Comparison of ENCODE assay signal across 8 mouse cellular contexts in the genomic region with DNA sequence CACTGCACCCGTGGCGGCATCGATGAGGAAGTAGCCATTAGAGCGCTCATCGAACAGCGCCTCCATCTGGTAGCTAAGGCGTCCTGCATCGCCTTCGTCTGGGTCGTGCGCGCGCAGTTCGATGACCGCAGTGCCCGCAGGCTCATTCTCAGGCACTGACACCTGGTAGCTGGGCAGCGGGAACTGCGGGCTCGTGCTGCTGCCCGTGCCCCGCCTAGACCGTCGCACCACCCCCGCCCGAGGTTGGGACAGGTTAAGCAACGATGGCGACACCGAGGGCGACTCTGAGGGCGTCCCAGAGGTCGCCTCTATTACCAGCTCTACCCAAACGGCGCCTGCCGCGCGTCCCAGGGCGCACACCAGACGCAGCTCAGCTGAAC. TPM values are rescaled to one million over a fixed set of nuclear protein-coding genes. Genes with fewer than 3 reads are reported as not detected.
DNase-seq lines count a peak whose midpoint lies in the region; ATAC-seq lines count a peak whose summit lies in the region.

No protein-coding gene starts in this region.

- H3K27me3 ChIP-seq in embryonic facial prominence, embryonic 15.5 days: peaks cover 27% of the 10 kb centered on the region
- peaks cover 34% of the 10 kb centered on the region for H3K27me3 ChIP-seq in intestine, embryonic 16.5 days (replicated peaks; ENCODE audit: control insufficient read depth, insufficient read depth, low read length)
- peaks cover 48% of the 10 kb centered on the region for H3K27me3 ChIP-seq in lung, embryonic 15.5 days

- peaks cover 10% of the 10 kb centered on the region for H3K36me3 ChIP-seq in embryonic facial prominence, embryonic 15.5 days
- no peaks in the 10 kb centered on the region for H3K36me3 ChIP-seq in intestine, embryonic 16.5 days (ENCODE audit: control insufficient read depth, insufficient read depth, low read length)
- H3K36me3 ChIP-seq in lung, embryonic 15.5 days: peaks cover 19% of the 10 kb centered on the region; the same call in 1 of the 2 replicates

- H3K9ac ChIP-seq in embryonic facial prominence, embryonic 15.5 days: no peak overlapping the region
- peak overlapping the region; percentile 63; the same call in 1 of the 2 replicates for H3K9ac ChIP-seq in intestine, embryonic 16.5 days (ENCODE audit: low read depth, low read length)
- peak overlapping the region; percentile 59 for H3K9ac ChIP-seq in lung, embryonic 15.5 days

- no peak for ATAC-seq in embryonic facial prominence, embryonic 15.5 days (ENCODE audit: insufficient number of reproducible peaks, low FRiP score, low TSS enrichment, low read depth)
- ATAC-seq in intestine, embryonic 16.5 days: no peak
- no peak for ATAC-seq in lung, embryonic 15.5 days (ENCODE audit: borderline replicate concordance, extremely low read depth, low FRiP score, low TSS enrichment)

- peaks cover 31% of the 10 kb centered on the region for H3K4me1 ChIP-seq in embryonic facial prominence, embryonic 15.5 days
- H3K4me1 ChIP-seq in intestine, embryonic 16.5 days (ENCODE audit: control insufficient read depth, insufficient read depth, low read length): peaks cover 22% of the 10 kb centered on the region
- H3K4me1 ChIP-seq in lung, embryonic 15.5 days: peaks cover 34% of the 10 kb centered on the region

- H3K4me3 ChIP-seq in embryonic facial prominence, embryonic 15.5 days (replicated peaks): peak overlapping the region; percentile 57
- H3K4me3 ChIP-seq in intestine, embryonic 16.5 days (ENCODE audit: low read length): peak overlapping the region; percentile 62
- H3K4me3 ChIP-seq in lung, embryonic 15.5 days: peak overlapping the region; percentile 61

- H3K27ac ChIP-seq in embryonic facial prominence, embryonic 15.5 days (replicated peaks): no peak overlapping the region
- no peak overlapping the region for H3K27ac ChIP-seq in intestine, embryonic 16.5 days (ENCODE audit: low read length)
- H3K27ac ChIP-seq in lung, embryonic 15.5 days: peak overlapping the region; percentile 93

- H3K4me2 ChIP-seq in embryonic facial prominence, embryonic 15.5 days (replicated peaks): peak overlapping the region; percentile 88
- H3K4me2 ChIP-seq in intestine, embryonic 16.5 days (ENCODE audit: low read depth, low read length): peak overlapping the region; percentile 90
- H3K4me2 ChIP-seq in lung, embryonic 15.5 days: peak overlapping the region; percentile 89

- 2% methylated on average over 38 of the region's 38 CpGs for WGBS in embryonic facial prominence, embryonic 15.5 days
- 1% methylated on average over 38 of the region's 38 CpGs for WGBS in intestine, embryonic 16.5 days
- 2% methylated on average over 38 of the region's 38 CpGs for WGBS in lung, embryonic 15.5 days

- no peaks in the 10 kb centered on the region for H3K9me3 ChIP-seq in embryonic facial prominence, embryonic 15.5 days (replicated peaks)
- peaks cover 7% of the 10 kb centered on the region; the same call in 1 of the 2 replicates for H3K9me3 ChIP-seq in intestine, embryonic 16.5 days (ENCODE audit: control insufficient read depth, low read length)
- no peaks in the 10 kb centered on the region for H3K9me3 ChIP-seq in lung, embryonic 15.5 days

- DNase-seq in right cerebral cortex, postnatal 4 days: peak; percentile 54
- DNase-seq in right cerebral cortex, adult 18-20 months: no peak
- DNase-seq in retina, embryonic 14.5 days (ENCODE audit: low spot score): peak; percentile 80
- no peak for DNase-seq in c-Kit-positive CD71-positive TER-119-positive erythroid progenitor cells, embryonic 14.5 days (ENCODE audit: low spot score)
- DNase-seq in MN1 (ENCODE audit: low spot score): no peak

RNA-seq across cellular contexts. Expression of a gene that starts 0.8 kb away (rescaled TPM):
- 4.2 and 5.1 TPM in 2 replicates for polyA plus RNA-seq in embryonic facial prominence, embryonic 15.5 days (2015; fragmentation: Nextera tagmentation; extraction: Ambion mirVana)
- polyA plus RNA-seq in intestine, embryonic 16.5 days (2015; fragmentation: Nextera tagmentation; extraction: Ambion mirVana): 0.51 and 0.70 TPM in 2 replicates
- 4.3 and 4.8 TPM in 2 replicates for polyA plus RNA-seq in lung, embryonic 15.5 days (2015; fragmentation: Nextera tagmentation; extraction: Ambion mirVana)

RNA-seq across cellular contexts. Expression of a gene that starts 24.7 kb away (rescaled TPM):
- polyA plus RNA-seq in embryonic facial prominence, embryonic 15.5 days (2015; fragmentation: Nextera tagmentation; extraction: Ambion mirVana): 17.8 and 18.9 TPM in 2 replicates
- 9.1 and 9.5 TPM in 2 replicates for polyA plus RNA-seq in intestine, embryonic 16.5 days (2015; fragmentation: Nextera tagmentation; extraction: Ambion mirVana)
- 12.9 and 14.6 TPM in 2 replicates for polyA plus RNA-seq in lung, embryonic 15.5 days (2015; fragmentation: Nextera tagmentation; extraction: Ambion mirVana)

Comparison
In these comparisons a context has a peak if more than half of its experiments do, and no peak if none do; other contexts are left out.
1. DNase-seq: peak in right cerebral cortex, postnatal 4 days (single experiment) and retina, embryonic 14.5 days (single experiment); none in right cerebral cortex, adult 18-20 months (single experiment), c-Kit-positive CD71-positive TER-119-positive erythroid progenitor cells, embryonic 14.5 days (single experiment) and MN1 (single experiment).
2. Peak in every context shown above with its lines, with median percentiles within 50 percentile points of each other: H3K4me2 ChIP-seq and H3K4me3 ChIP-seq.